Mouse (Mus musculus) bone marrow macrophage, adult 2 months (primary cell): ENCODE measurements around the gene Marf1. TPM values are rescaled to one million over a fixed set of nuclear protein-coding genes. Genes with fewer than 3 reads are reported as not detected.

Experiments
- H3K27ac ChIP-seq: 2 replicates; pipeline ENCODE4 v1.5.1; 2012; ENCODE audit warnings: low read depth, low read length; ENCODE audit not compliant: insufficient read depth
- H3K4me1 ChIP-seq: 2 replicates; pipeline ENCODE4 v1.6.1; 2012; ENCODE audit warnings: low read length; ENCODE audit not compliant: control insufficient read depth, insufficient read depth
- H3K4me3 ChIP-seq: 2 replicates; pipeline ENCODE4 v1.5.1; 2012; ENCODE audit warnings: mild to moderate bottlenecking, low read length, moderate library complexity; ENCODE audit not compliant: insufficient read depth
- CTCF ChIP-seq: IDR thresholded peaks from 2 replicates; pipeline ENCODE4 v1.5.1; 2012; ENCODE audit warnings: low read depth, mild to moderate bottlenecking, low read length, moderate library complexity
- POLR2A ChIP-seq: IDR thresholded peaks from 2 replicates; pipeline ENCODE4 v1.6.1; 2012; ENCODE audit warnings: mild to moderate bottlenecking, low read depth, low read length, borderline replicate concordance
- polyA plus RNA-seq: library from polyadenylated mRNA; stranded (reverse); fragments of >200 nt; gene quantifications from 2 replicates; pipeline ENCODE4 v1.2.4, GENCODE M21; 2012; ENCODE audit not compliant: missing spikeins, insufficient read depth, insufficient read length

The Marf1 gene
- polyA plus RNA-seq, result 57.7 and 62.3 TPM in 2 replicates

DNA sequence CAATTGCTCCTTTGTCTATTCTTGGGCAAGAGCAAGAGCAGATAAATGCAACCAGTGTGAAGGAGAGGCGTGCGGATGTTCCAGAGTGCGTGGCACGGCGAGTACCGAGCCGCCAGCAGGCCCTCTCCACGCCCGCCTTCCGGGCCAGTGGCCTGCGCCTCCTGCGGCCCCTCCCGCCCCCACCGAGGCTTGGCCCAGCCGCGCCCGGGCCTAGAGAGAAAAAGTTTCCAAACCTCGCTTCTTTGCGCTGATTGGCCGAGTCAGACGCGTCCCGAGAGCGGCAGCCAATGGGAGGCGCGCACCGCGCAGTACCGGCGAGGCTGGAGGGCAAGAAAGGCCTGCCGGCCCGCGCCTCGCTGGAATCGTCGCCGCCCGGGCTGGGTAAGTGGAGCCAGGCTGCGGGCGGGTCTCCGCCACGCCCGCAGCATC, at the start of gene Marf1, which contains the start of gene Nde1:
Gene Marf1 (minus strand): TSS at position 364 of the 429 bp plus-strand sequence.
Gene Nde1 (plus strand): TSS at position 288 of the 429 bp plus-strand sequence.
- TF ChIP-seq CTCF (no peak), POLR2A (no peak)
- H3K4me3 ChIP-seq, result peak within 1 kb of the TSS; percentile 87
- peaks cover 25% of the 10 kb centered on the region for H3K4me1 ChIP-seq
- peak within 1 kb of the TSS; percentile 84 for H3K27ac ChIP-seq

DNA sequence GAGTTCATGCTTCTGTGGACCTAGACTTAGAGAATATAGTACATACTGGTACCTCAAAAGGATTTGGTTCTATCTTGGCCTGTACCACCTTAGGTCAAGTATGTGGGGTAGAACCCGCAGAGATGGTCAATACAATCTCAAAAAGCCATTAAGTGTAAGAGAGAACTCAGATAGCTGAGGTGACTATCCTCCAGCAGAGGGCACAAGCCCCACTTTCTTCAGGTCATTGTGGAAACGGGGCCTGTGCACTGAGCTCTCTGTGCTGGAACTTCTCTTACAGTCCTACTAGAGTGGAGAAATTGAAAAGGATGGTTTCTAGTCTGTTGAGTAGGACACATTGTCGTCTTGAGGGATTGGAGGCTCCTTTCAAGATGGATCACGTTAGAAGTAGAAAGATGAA, 35.6 kb upstream of the Marf1 start:
- TF ChIP-seq CTCF (no peak), POLR2A (no peak)
- H3K4me1 ChIP-seq, result peaks cover 13% of the 10 kb centered on the region
- no peak overlapping the region for H3K27ac ChIP-seq

DNA sequence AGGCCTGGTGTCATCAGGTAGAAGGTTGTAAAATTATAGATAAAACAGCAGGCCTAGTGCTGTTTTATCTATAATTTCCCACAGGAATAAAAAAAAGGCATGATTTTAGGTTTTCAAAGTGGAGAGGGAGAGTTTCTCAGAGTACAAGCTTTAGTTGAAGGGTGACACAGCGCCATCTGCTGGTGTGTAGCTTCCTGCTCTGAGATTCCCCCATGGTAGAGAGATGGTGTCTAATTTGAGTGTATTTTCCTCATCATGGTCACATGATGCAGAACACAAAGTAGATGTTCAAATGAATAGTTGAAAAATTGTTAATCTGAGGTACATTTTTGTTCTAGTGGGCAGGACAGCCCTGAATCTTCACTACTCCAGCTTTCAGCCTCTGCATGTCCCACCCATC, 32.3 kb upstream of the Marf1 start:
- peaks cover 13% of the 10 kb centered on the region for H3K4me1 ChIP-seq
- H3K27ac ChIP-seq, result no peak overlapping the region
- TF ChIP-seq CTCF, result no peak
- no peak for TF ChIP-seq POLR2A
- no peak overlapping the region for H3K4me3 ChIP-seq

More for the DNA sequence above, 35.6 kb upstream of the Marf1 start:
- no peak overlapping the region for H3K4me3 ChIP-seq

DNA sequence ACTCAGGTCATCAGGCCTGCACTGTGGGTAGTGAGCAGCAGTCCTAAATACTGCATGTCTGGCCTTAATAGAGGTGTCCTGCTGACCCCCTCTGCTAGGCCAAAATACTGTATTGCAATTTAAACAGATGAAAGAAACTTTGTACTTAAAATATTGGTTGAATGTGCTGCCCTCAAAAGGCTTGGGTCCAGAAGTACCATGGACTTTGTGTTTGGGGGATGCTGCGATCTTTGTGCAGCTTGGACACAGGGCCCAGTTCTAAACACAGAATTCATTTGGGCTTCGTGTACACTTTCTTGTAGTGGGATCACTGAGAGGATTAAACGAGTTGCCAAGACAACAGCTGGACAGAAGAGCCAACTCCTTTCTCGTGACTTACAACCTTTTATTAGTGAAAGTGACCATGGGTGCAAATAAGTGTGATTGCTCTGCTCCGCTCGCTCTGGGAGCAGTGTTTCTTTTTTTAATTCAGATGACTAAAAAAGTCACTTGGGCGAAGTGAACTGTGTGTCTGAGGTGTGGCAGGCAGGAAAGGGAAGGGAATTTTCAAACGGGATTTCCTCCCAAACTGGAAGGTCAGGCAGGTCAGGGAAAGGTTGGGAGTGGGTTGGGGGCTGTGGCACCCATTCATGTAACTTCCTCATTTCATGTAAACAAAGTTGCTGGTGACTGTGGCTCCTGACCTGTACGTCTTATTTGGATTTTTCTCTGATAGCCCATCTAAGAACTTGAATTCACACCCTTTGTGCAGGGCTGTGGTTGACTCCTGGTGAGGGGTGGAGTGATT, 31.2 kb upstream of the Marf1 start:
- Histone ChIP-seq H3K4me3 (no peak overlapping the region), H3K4me1 (peaks cover 13% of the 10 kb centered on the region), H3K27ac (no peak overlapping the region)
- TF ChIP-seq CTCF (no peak), POLR2A (no peak)

DNA sequence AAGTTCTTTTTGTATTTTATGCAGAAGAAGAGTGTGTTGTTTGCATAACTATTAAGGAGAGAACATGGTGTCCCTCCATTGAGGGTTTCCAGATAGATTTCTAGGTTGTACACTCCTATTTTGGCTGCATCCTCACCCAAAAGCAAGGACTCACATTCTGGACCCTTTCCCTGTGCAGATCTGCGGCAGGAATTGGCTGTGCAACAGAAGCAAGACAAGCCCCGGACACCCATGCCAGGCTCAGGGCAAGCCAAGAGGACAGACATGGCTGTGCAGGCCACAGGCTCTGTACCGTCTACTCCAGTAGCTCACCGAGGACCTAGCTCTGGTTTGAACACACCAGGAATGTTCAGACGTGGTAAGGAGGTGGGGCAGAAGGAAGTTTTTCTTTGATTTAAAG, 22.4 kb upstream of the Marf1 start:
- Histone ChIP-seq H3K27ac (no peak overlapping the region), H3K4me3 (no peak overlapping the region), H3K4me1 (no peaks in the 10 kb centered on the region)
- TF ChIP-seq CTCF (no peak), POLR2A (no peak)

DNA sequence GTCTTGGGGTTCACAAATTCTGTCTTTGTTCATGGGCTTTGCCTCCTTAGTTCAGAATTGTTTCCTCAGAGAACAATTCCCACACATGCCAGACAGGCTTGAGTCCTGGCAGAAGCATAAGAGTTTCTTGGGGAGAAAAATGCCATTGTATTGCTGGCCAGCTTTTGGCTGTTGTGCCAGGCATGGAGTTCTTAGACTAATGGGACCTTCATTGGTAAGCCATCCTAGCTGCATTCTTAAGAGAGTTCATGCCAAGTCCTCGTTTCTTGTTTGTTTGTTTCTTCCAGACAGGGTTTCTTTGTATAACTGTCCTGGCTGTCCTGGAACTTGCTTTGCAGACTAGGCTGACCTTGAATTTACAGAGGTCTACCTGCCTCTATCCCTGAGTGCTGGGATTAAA, 20.7 kb upstream of the Marf1 start:
- TF ChIP-seq POLR2A, result no peak
- no peak for TF ChIP-seq CTCF
- H3K27ac ChIP-seq, result no peak overlapping the region
- no peak overlapping the region for H3K4me3 ChIP-seq
- H3K4me1 ChIP-seq, result no peaks in the 10 kb centered on the region

DNA sequence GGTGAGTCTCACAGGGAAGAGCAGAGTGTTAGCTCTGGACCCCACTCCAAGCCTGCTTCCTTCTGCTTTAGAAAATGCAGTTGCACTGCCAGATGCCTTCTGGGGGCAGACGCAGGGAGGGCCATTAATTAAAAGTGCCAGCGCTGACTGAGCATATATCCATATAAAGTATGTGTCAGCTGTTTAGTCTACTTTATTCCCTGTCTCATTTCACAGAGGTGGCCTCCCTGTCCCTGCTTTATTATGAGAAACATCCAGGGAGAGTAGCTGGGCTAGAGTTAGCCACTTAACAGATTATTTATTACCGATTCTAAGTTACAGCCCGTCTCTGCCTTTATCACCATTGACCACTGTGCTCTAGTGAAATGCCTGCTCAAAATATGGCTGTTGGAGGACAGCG, 19.2 kb upstream of the Marf1 start:
- H3K4me3 ChIP-seq, result no peak overlapping the region
- no peak overlapping the region for H3K27ac ChIP-seq
- TF ChIP-seq CTCF, result no peak
- H3K4me1 ChIP-seq, result peaks cover 5% of the 10 kb centered on the region

DNA sequence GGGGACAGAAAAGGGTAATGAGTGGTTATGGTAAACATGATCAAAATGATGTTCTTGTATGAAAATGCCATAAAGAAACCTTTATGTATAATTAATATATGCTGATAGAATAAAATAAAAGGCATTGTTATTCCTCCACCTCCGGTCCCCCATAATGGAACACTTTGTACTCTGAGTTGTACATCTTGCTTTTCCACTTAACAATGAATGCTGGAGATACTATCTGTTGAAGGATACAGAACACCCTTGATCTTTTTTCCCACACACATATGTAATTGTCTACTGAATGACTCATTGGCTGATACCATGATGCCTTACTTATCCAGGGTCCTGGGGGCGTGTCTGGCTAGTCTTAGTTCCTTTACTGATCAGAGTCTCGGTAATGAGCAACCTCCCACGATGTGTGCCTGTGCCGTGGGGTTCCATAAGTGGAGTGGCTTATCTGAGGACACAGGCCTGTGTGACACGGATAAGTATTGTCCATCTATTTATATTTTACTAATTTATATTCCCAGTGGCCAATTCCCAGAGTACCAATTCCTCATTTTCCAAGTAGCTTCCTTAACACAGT, 17.1 kb upstream of the Marf1 start:
- Histone ChIP-seq H3K4me3 (no peak overlapping the region), H3K27ac (no peak overlapping the region), H3K4me1 (peaks cover 7% of the 10 kb centered on the region)
- no peak for TF ChIP-seq POLR2A
- no peak for TF ChIP-seq CTCF

DNA sequence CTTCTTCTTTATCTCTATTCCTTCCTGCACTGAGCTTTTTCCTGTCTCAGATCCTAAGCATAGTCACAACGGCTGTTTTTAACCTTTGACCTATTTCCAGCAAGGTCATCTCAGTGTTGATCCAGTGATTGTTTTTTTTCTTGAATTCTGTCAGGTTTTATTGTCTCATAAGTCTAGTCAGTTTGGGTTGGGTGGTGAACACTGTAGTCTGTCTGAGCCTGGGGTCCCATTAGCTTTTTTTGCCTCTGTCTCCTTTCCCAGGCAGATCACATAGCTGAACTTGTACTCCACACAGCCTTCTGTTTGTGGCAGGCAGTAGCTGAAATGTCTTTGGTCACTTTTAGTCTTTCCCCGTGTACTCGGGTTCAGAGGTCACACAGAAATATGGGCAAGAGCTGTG, 14.9 kb upstream of the Marf1 start:
- Histone ChIP-seq H3K4me3 (no peak overlapping the region), H3K27ac (0 out of 2 replicates have a peak overlapping the region, but pooled peaks have one; percentile 12), H3K4me1 (peaks cover 7% of the 10 kb centered on the region)
- TF ChIP-seq POLR2A (no peak), CTCF (no peak)

DNA sequence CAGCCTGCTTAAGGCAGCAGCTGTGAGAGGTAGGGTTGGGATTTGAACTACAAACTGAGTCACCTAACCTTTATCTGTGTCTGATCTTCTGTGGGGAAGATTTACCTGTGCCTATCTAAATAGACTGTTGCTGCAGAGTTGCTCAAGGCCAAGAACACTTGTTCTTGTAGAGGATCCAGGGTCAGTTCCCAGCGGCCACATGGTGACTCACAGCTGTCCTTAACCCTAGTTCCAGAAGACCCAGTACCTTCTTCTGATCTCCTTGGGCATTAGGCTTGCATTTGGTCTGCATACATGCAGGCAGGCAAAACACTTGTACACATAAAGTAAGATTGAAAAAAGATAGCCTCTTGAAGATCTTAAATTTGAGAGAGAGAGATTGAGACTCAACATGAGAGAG, 6.6 kb upstream of the Marf1 start:
- TF ChIP-seq POLR2A (no peak), CTCF (no peak)
- Histone ChIP-seq H3K27ac (no peak overlapping the region), H3K4me1 (peaks cover 12% of the 10 kb centered on the region), H3K4me3 (no peak overlapping the region)
